Mouse (Mus musculus): ENCODE data around the gene Gpi1.
"Not testable (repeated sequence)": the region's sequence is repeated elsewhere in the genome, so short reads cannot be mapped to it uniquely, and the experiment has no call there.

The Gpi1 gene

GRCm38 (mm10) chr7:34176241-34176640 is 53.9 kb downstream of the Gpi1 start:
- DNase-seq = not testable (repeated sequence)

GRCm38 (mm10) chr7:34172251-34172650 is 57.9 kb downstream of the Gpi1 start:
- no peak for DNase-seq

GRCm38 (mm10) chr7:34169454-34169853 is 60.7 kb downstream of the Gpi1 start, which contains the start of gene Uba2:
Uba2 (minus strand) TSS chr7:34169599.
- no peak for DNase-seq

GRCm38 (mm10) chr7:34168470-34169251 is 61.5 kb downstream of the Gpi1 start:
- peak; percentile 95 to 97 for DNase-seq

- no peak for DNase-seq
Observed at GRCm38 (mm10) chr7:34167766-34168469, 62.2 kb downstream of the Gpi1 start.

- DNase-seq = peak; percentile 13 to 35
Observed at GRCm38 (mm10) chr7:34166850-34167249, 63.3 kb downstream of the Gpi1 start.

GRCm38 (mm10) chr7:34165999-34166398 is 64.1 kb downstream of the Gpi1 start:
- no peak for DNase-seq

GRCm38 (mm10) chr7:34164671-34165070 is 65.5 kb downstream of the Gpi1 start:
- DNase-seq = no peak

GRCm38 (mm10) chr7:34159167-34159566 is 71.0 kb downstream of the Gpi1 start:
- no peak for DNase-seq

- no peak for DNase-seq
Observed at GRCm38 (mm10) chr7:34157994-34158393, 72.1 kb downstream of the Gpi1 start.

All from cerebellum, postnatal 14 days (tissue).